Comparison of ENCODE assay signal across 8 mouse cellular contexts in the genomic region with DNA sequence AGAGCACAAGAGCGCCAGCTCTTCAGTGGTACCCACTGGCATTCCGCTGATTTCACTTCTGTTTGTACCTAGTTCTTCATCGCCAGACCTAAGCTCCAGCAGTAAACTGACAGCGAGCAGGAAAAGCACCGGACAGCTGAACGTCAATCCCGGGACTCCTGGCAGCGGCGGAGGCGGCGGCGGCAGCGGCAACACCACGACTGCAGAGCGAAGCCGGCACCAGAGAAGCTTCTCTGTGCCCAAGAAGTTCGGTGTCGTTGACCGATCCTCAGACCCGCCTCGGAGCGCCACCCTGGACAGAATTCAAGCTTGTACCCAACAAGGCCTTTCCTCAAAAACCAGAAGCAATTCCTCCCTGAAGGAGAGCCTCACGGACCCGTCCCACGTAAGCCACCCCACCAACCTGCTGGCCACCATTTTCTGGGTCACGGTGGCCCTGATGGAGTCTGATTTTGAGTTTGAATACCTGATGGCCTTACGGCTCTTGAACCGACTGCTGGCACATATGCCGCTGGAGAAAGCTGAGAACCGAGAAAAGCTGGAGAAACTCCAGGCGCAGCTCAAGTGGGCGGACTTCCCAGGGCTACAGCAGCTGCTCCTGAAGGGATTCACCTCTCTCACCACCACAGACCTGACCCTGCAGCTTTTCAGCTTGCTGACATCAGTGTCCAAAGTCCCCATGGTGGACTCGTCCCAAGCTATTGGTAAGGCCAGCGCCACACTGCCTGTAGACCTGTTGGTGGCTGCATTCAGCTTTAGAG.
DNase-seq lines count a peak whose midpoint lies in the region; ATAC-seq lines count a peak whose summit lies in the region.

No protein-coding gene starts in this region.

- H3K27ac ChIP-seq in forebrain, embryonic 15.5 days (replicated peaks), result no peak overlapping the region
- no peak overlapping the region for H3K27ac ChIP-seq in kidney, embryonic 16.5 days (ENCODE audit: low read length)
- H3K27ac ChIP-seq in liver, embryonic 15.5 days (replicated peaks), result peak overlapping the region; percentile 29; the same call in 1 of the 2 replicates

- peak; percentile 28 for DNase-seq in adrenal gland, postnatal 14 days
- DNase-seq in adrenal gland, adult 8-10 months, result no peak
- DNase-seq in cerebellum, adult 11 months, result peak; percentile 73
- DNase-seq in yolk sac, embryonic 10.5 days (ENCODE audit: low spot score), result peak; percentile 65
- DNase-seq in spleen, postnatal 36 days (ENCODE audit: low spot score in 2 of 2), result no peak

- H3K9me3 ChIP-seq in forebrain, embryonic 15.5 days, result 0 out of 2 replicates have a peak, but pooled peaks cover 4% of the 10 kb centered on the region
- H3K9me3 ChIP-seq in kidney, embryonic 16.5 days (ENCODE audit: low read length), result peaks cover 6% of the 10 kb centered on the region; the same call in 1 of the 2 replicates
- no peaks in the 10 kb centered on the region for H3K9me3 ChIP-seq in liver, embryonic 15.5 days (replicated peaks)

- H3K9ac ChIP-seq in forebrain, embryonic 15.5 days (replicated peaks), result no peak overlapping the region
- peak overlapping the region; percentile 56 for H3K9ac ChIP-seq in kidney, embryonic 16.5 days (replicated peaks; ENCODE audit: low read length)
- no peak overlapping the region for H3K9ac ChIP-seq in liver, embryonic 15.5 days

- no peaks in the 10 kb centered on the region for H3K27me3 ChIP-seq in forebrain, embryonic 15.5 days
- no peaks in the 10 kb centered on the region for H3K27me3 ChIP-seq in kidney, embryonic 16.5 days (ENCODE audit: insufficient read depth, low read length)
- no peaks in the 10 kb centered on the region for H3K27me3 ChIP-seq in liver, embryonic 15.5 days

- H3K4me2 ChIP-seq in forebrain, embryonic 15.5 days (replicated peaks), result peak overlapping the region; percentile 36
- H3K4me2 ChIP-seq in kidney, embryonic 16.5 days (replicated peaks; ENCODE audit: low read depth, low read length), result peak overlapping the region; percentile 61
- H3K4me2 ChIP-seq in liver, embryonic 15.5 days, result peak overlapping the region; percentile 49

- ATAC-seq in forebrain, embryonic 15.5 days (replicated peaks), result no peak
- no peak; the same call in 1 of the 2 replicates for ATAC-seq in kidney, embryonic 16.5 days (ENCODE audit: low FRiP score, low TSS enrichment)
- ATAC-seq in liver, embryonic 15.5 days (ENCODE audit: insufficient read depth), result peak; percentile 49; the same call in 1 of the 2 replicates

- H3K36me3 ChIP-seq in forebrain, embryonic 15.5 days, result peaks cover 60% of the 10 kb centered on the region
- H3K36me3 ChIP-seq in kidney, embryonic 16.5 days (ENCODE audit: insufficient read depth, low read length), result peaks cover 16% of the 10 kb centered on the region
- H3K36me3 ChIP-seq in liver, embryonic 15.5 days (replicated peaks), result peaks cover 6% of the 10 kb centered on the region; the same call in 1 of the 2 replicates

- H3K4me1 ChIP-seq in forebrain, embryonic 15.5 days, result peaks cover 7% of the 10 kb centered on the region; the same call in 1 of the 2 replicates
- H3K4me1 ChIP-seq in kidney, embryonic 16.5 days (ENCODE audit: insufficient read depth, low read length), result 0 out of 2 replicates have a peak, but pooled peaks cover 3% of the 10 kb centered on the region
- H3K4me1 ChIP-seq in liver, embryonic 15.5 days (replicated peaks), result no peaks in the 10 kb centered on the region

- peak overlapping the region; percentile 20 for H3K4me3 ChIP-seq in forebrain, embryonic 15.5 days
- H3K4me3 ChIP-seq in kidney, embryonic 16.5 days (ENCODE audit: low read length), result peak overlapping the region; percentile 41
- peak overlapping the region; percentile 38 for H3K4me3 ChIP-seq in liver, embryonic 15.5 days (replicated peaks)

- WGBS in forebrain, embryonic 15.5 days, result 26% methylated on average over 34 of the region's 34 CpGs
- WGBS in kidney, embryonic 16.5 days, result 32% methylated on average over 34 of the region's 34 CpGs
- 54% methylated on average over 34 of the region's 34 CpGs for WGBS in liver, embryonic 15.5 days (ENCODE audit: insufficient replicate concordance)

Comparison
In these comparisons a context has a peak if more than half of its experiments do, and no peak if none do; other contexts are left out.
1. DNase-seq: peak in adrenal gland, postnatal 14 days (single experiment), cerebellum, adult 11 months (single experiment) and yolk sac, embryonic 10.5 days (single experiment); none in adrenal gland, adult 8-10 months (single experiment) and spleen, postnatal 36 days (0 of 2).
2. Peak in every context shown above with its lines, with median percentiles within 50 percentile points of each other: H3K4me2 ChIP-seq and H3K4me3 ChIP-seq.